Mouse (Mus musculus): Measurements from ENCODE around the gene Tmem41b. TPM values are rescaled to one million over a fixed set of nuclear protein-coding genes. Genes with fewer than 3 reads are reported as not detected.

The Tmem41b gene
- total RNA-seq, 1 experiment, result 154 TPM

DNA sequence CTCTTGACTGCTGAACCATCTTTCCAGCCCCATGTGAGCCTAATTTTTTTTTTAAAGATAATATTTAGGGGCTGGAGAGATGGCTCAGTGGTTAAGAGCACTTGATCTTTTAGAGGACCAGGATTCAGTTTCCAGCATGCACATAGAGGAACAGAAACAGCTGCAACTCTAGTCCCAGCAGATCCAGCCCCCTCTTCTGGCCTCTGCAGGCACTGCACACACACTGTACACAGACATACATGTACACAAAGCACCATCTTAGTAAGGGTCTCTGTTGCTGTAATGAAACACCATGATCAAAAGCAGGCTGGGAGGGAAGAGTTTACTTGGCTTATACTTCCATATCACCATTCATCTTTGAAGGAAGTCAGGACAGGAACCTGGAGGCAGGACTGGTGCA is 21.1 kb downstream of the Tmem41b start:
- Histone ChIP-seq H3K36me3 (ENCODE audit: control insufficient read depth, insufficient read depth, low read length, poor library complexity, severe bottlenecking) (no peaks in the 10 kb centered on the region), H3K9me3 (ENCODE audit: control insufficient read depth, insufficient read depth, low read depth, low read length) (no peaks in the 10 kb centered on the region), H3K27ac (ENCODE audit: insufficient read depth, low read depth, low read length, poor library complexity, severe bottlenecking) (no peak overlapping the region), H3K4me3 (ENCODE audit: insufficient read depth in 1 of 2, low read depth in 1 of 2, low read length in 2 of 2, poor library complexity in 1 of 2, severe bottlenecking in 1 of 2) (no peak overlapping the region), H3K9ac (ENCODE audit: insufficient read depth, low read depth, low read length, poor library complexity, severe bottlenecking) (no peak overlapping the region), H3K4me1 (ENCODE audit: control insufficient read depth in 2 of 2, insufficient read depth in 2 of 2, low read length in 2 of 2, poor library complexity in 1 of 2) (peaks cover 0 to 2% of the 10 kb centered on the region in 2 experiments; a peak in 1 of 4 replicates)
- in situ Hi-C loops (cut with MboI; ENCODE audit: low sequenced_read_pairs in 2 of 2, unreplicated experiment in 2 of 2), result no loop called here
- TF ChIP-seq HCFC1 (IDR thresholded peaks at IDR 0.05; ENCODE audit: borderline replicate concordance, insufficient read depth, low read length) (no peak), CHD2 (IDR thresholded peaks at IDR 0.05; ENCODE audit: low read depth, low read length) (no peak), ZNF384 (IDR thresholded peaks at IDR 0.05; ENCODE audit: low read depth, low read length) (no peak), ZC3H11A (IDR thresholded peaks at IDR 0.05; ENCODE audit: borderline replicate concordance, low read depth, low read length) (no peak), MAFK (IDR thresholded peaks at IDR 0.05; ENCODE audit: insufficient read depth, low read depth, low read length) (no peak)
- no peak for DNase-seq (ENCODE audit: low read depth, low spot score)

DNA sequence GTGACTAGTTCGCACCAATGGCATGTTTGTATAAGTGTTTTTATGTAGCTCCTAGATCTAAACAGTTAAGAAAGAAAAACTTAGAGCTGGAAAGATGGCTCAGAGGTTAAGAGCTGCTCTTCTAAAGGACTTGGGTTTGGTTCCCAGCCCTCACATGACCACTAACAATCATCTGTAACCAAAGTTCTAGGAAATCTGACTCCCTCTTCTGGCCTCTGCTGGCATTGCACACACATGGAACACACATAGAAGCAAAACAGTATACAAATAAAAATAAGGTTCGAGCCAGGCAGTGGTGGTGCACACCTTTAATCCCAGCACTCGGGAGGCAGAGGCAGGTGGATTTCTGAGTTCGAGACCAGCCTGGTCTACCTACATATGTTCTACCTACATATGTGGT is 23.0 kb downstream of the Tmem41b start:
- H3K36me3 ChIP-seq (ENCODE audit: control insufficient read depth, insufficient read depth, low read length, poor library complexity, severe bottlenecking), result no peaks in the 10 kb centered on the region
- DNase-seq (ENCODE audit: low read depth, low spot score), result peak; percentile 50
- in situ Hi-C loops (cut with MboI; ENCODE audit: low sequenced_read_pairs in 2 of 2, unreplicated experiment in 2 of 2), result no loop called here
- TF ChIP-seq ZC3H11A (IDR thresholded peaks at IDR 0.05; ENCODE audit: borderline replicate concordance, low read depth, low read length), result no peak
- no peak for TF ChIP-seq MAFK (IDR thresholded peaks at IDR 0.05; ENCODE audit: insufficient read depth, low read depth, low read length)
- TF ChIP-seq CHD2 (IDR thresholded peaks at IDR 0.05; ENCODE audit: low read depth, low read length), result no peak
- no peak for TF ChIP-seq ZNF384 (IDR thresholded peaks at IDR 0.05; ENCODE audit: low read depth, low read length)
- no peak for TF ChIP-seq HCFC1 (IDR thresholded peaks at IDR 0.05; ENCODE audit: borderline replicate concordance, insufficient read depth, low read length)
- H3K9me3 ChIP-seq (ENCODE audit: control insufficient read depth, insufficient read depth, low read depth, low read length), result no peaks in the 10 kb centered on the region
- no peak overlapping the region for H3K9ac ChIP-seq (ENCODE audit: insufficient read depth, low read depth, low read length, poor library complexity, severe bottlenecking)
- no peak overlapping the region for H3K27ac ChIP-seq (ENCODE audit: insufficient read depth, low read depth, low read length, poor library complexity, severe bottlenecking)
- no peak overlapping the region for H3K4me3 ChIP-seq (ENCODE audit: insufficient read depth in 1 of 2, low read depth in 1 of 2, low read length in 2 of 2, poor library complexity in 1 of 2, severe bottlenecking in 1 of 2)
- no peaks in the 10 kb centered on the region for H3K4me1 ChIP-seq (ENCODE audit: control insufficient read depth in 2 of 2, insufficient read depth in 2 of 2, low read length in 2 of 2, poor library complexity in 1 of 2)

DNA sequence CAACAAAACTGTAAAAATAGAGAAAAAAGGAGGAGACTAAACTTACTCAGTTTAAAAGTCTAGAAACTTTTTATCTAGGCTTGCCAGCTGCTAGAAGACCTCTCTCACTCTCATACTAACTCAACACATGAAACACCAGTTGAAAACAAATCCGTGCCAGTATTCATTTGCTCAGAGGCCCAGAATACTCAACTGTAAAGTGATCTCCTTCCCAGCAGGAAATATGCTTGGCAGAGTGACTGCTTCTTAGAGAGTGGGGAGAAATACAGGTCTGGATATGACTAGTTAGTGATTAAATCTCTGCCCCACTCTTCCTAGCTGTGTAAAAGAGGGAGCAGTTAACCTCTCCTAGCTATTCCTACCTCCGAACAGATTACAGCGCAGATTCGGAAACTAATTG is 24.1 kb downstream of the Tmem41b start:
- Histone ChIP-seq H3K36me3 (ENCODE audit: control insufficient read depth, insufficient read depth, low read length, poor library complexity, severe bottlenecking) (no peaks in the 10 kb centered on the region), H3K9me3 (ENCODE audit: control insufficient read depth, insufficient read depth, low read depth, low read length) (no peaks in the 10 kb centered on the region), H3K4me3 (ENCODE audit: insufficient read depth in 1 of 2, low read depth in 1 of 2, low read length in 2 of 2, poor library complexity in 1 of 2, severe bottlenecking in 1 of 2) (no peak overlapping the region), H3K9ac (ENCODE audit: insufficient read depth, low read depth, low read length, poor library complexity, severe bottlenecking) (no peak overlapping the region), H3K4me1 (ENCODE audit: control insufficient read depth in 2 of 2, insufficient read depth in 2 of 2, low read length in 2 of 2, poor library complexity in 1 of 2) (no peaks in the 10 kb centered on the region), H3K27ac (ENCODE audit: insufficient read depth, low read depth, low read length, poor library complexity, severe bottlenecking) (no peak overlapping the region)
- in situ Hi-C loops (cut with MboI; ENCODE audit: low sequenced_read_pairs in 2 of 2, unreplicated experiment in 2 of 2), result no loop called here
- no peak for DNase-seq (ENCODE audit: low read depth, low spot score)
- TF ChIP-seq MAFK (IDR thresholded peaks at IDR 0.05; ENCODE audit: insufficient read depth, low read depth, low read length), result no peak
- TF ChIP-seq CHD2 (IDR thresholded peaks at IDR 0.05; ENCODE audit: low read depth, low read length), result no peak
- no peak for TF ChIP-seq ZC3H11A (IDR thresholded peaks at IDR 0.05; ENCODE audit: borderline replicate concordance, low read depth, low read length)
- no peak for TF ChIP-seq ZNF384 (IDR thresholded peaks at IDR 0.05; ENCODE audit: low read depth, low read length)
- TF ChIP-seq HCFC1 (IDR thresholded peaks at IDR 0.05; ENCODE audit: borderline replicate concordance, insufficient read depth, low read length), result no peak

DNA sequence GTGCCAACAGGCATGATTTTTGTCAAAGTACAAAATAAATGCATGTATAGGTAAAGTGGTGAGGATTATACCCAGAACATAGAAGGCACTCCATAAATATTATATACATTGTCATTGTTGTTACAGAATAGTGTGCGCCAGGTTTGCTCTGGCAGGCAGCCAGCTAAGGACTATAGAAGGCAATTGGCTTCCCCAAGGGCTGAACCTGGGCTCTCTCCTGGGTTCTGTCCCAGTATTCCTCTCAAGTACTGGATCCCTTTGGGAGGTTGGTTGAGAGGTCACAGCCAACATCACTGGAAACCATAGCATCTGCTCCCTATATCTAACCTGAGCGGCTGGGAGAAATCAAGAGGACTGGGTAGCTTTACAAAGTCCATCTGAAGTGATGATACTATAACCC is 25.2 kb downstream of the Tmem41b start:
- no peak for DNase-seq (ENCODE audit: low read depth, low spot score)
- no peak overlapping the region for H3K27ac ChIP-seq (ENCODE audit: insufficient read depth, low read depth, low read length, poor library complexity, severe bottlenecking)
- no peaks in the 10 kb centered on the region for H3K9me3 ChIP-seq (ENCODE audit: control insufficient read depth, insufficient read depth, low read depth, low read length)
- H3K4me1 ChIP-seq (ENCODE audit: control insufficient read depth in 2 of 2, insufficient read depth in 2 of 2, low read length in 2 of 2, poor library complexity in 1 of 2), result no peaks in the 10 kb centered on the region
- H3K4me3 ChIP-seq (ENCODE audit: insufficient read depth in 1 of 2, low read depth in 1 of 2, low read length in 2 of 2, poor library complexity in 1 of 2, severe bottlenecking in 1 of 2), result no peak overlapping the region
- TF ChIP-seq CHD2 (IDR thresholded peaks at IDR 0.05; ENCODE audit: low read depth, low read length), result no peak
- no peak for TF ChIP-seq ZNF384 (IDR thresholded peaks at IDR 0.05; ENCODE audit: low read depth, low read length)
- TF ChIP-seq HCFC1 (IDR thresholded peaks at IDR 0.05; ENCODE audit: borderline replicate concordance, insufficient read depth, low read length), result no peak
- no peak for TF ChIP-seq ZC3H11A (IDR thresholded peaks at IDR 0.05; ENCODE audit: borderline replicate concordance, low read depth, low read length)
- no peak for TF ChIP-seq MAFK (IDR thresholded peaks at IDR 0.05; ENCODE audit: insufficient read depth, low read depth, low read length)
- in situ Hi-C loops (cut with MboI; ENCODE audit: low sequenced_read_pairs in 2 of 2, unreplicated experiment in 2 of 2), result no loop called here
- no peaks in the 10 kb centered on the region for H3K36me3 ChIP-seq (ENCODE audit: control insufficient read depth, insufficient read depth, low read length, poor library complexity, severe bottlenecking)
- no peak overlapping the region for H3K9ac ChIP-seq (ENCODE audit: insufficient read depth, low read depth, low read length, poor library complexity, severe bottlenecking)
